Mouse (Mus musculus) heart, adult 2 months (tissue): ENCODE results near the gene Med21.

Experiments
- CTCF ChIP-seq: fragments of 200-600 bp; IDR thresholded peaks from 2 replicates; pipeline ENCODE4 v1.8.1; 2022; ENCODE audit warnings: antibody characterized with exemption, mild to moderate bottlenecking, moderate library complexity
- EP300 ChIP-seq: fragments of 200-500 bp; IDR thresholded peaks from 2 replicates; pipeline ENCODE4 v1.6.1; 2011; ENCODE audit warnings: low read depth, low read length, control low read depth; ENCODE audit not compliant: insufficient read depth
- POLR2A ChIP-seq: fragments of 200-500 bp; IDR thresholded peaks from 2 replicates; pipeline ENCODE4 v1.6.1; 2011; ENCODE audit warnings: mild to moderate bottlenecking, low read depth, low read length, control low read depth; ENCODE audit not compliant: insufficient read depth

- TF ChIP-seq EP300 (no peak), CTCF (no peak), POLR2A (no peak)
Observed at GRCm38 (mm10) chr6:146643184-146643570, 830 bp downstream of the Med21 start.
